Mouse (Mus musculus) liver, embryonic 14.5 days (tissue): ENCODE results near the gene Celf2. TPM values are rescaled to one million over a fixed set of nuclear protein-coding genes. Genes with fewer than 3 reads are reported as not detected.

Experiments
- ATAC-seq: fragments of 200-750 bp; cut with Nextera tagmentation; 2 replicates; pipeline ENCODE4 v1.8.0; 2017; ENCODE audit warnings: moderate number of reproducible peaks, mild to moderate bottlenecking, moderate library complexity; ENCODE audit not compliant: insufficient read depth
- DNase-seq, 3 experiments: peaks; one replicate each; pipeline ENCODE4 v3.0.0-alpha.2; 2012 to 2013; ENCODE audit warnings: low read depth in 3 of 3, low spot score in 3 of 3
- H3K27ac ChIP-seq: fragments of 300-500 bp; sonication (generic); 2 replicates; pipeline ENCODE4 v1.5.1; 2014; ENCODE audit warnings: moderate library complexity, mild to moderate bottlenecking, control low read depth, inconsistent platforms
- H3K27me3 ChIP-seq: fragments of 300-500 bp; sonication (generic); 2 replicates; pipeline ENCODE4 v1.6.1; 2014; ENCODE audit warnings: mild to moderate bottlenecking, low read length, moderate library complexity; ENCODE audit not compliant: control insufficient read depth, insufficient read depth
- H3K36me3 ChIP-seq: fragments of 300-500 bp; sonication (generic); replicated peaks from 2 replicates; pipeline ENCODE4 v1.6.1; 2014; ENCODE audit warnings: low read depth; ENCODE audit not compliant: control insufficient read depth, insufficient read depth
- H3K4me1 ChIP-seq, 2 experiments: fragments of 200-500 bp in 1 of 2; fragments of 300-500 bp in 1 of 2; sonication (generic) in 1 of 2; replicated peaks; 2 replicates each; pipeline ENCODE4 v1.6.1; 2012 to 2014; ENCODE audit warnings: antibody characterized with exemption in 1 of 2, inconsistent platforms in 1 of 2, low read length in 1 of 2; ENCODE audit not compliant: control insufficient read depth in 2 of 2, insufficient read depth in 2 of 2
- H3K4me2 ChIP-seq: fragments of 300-500 bp; sonication (generic); 2 replicates; pipeline ENCODE4 v1.6.1; 2014; ENCODE audit warnings: low read depth, mild to moderate bottlenecking, control low read depth, moderate library complexity
- H3K4me3 ChIP-seq, 2 experiments: fragments of 200-500 bp in 1 of 2; fragments of 300-500 bp in 1 of 2; sonication (generic) in 1 of 2; 2 replicates each; pipeline ENCODE4 v1.5.1; 2012 to 2014; ENCODE audit warnings: low read depth in 2 of 2, low read length in 2 of 2, mild to moderate bottlenecking in 2 of 2, control low read depth in 1 of 2, inconsistent platforms in 1 of 2, moderate library complexity in 1 of 2; ENCODE audit not compliant: insufficient read depth in 1 of 2
- H3K9ac ChIP-seq: fragments of 300-500 bp; sonication (generic); replicated peaks from 2 replicates; pipeline ENCODE4 v1.6.1; 2014; ENCODE audit warnings: mild to moderate bottlenecking, control low read depth, moderate library complexity
- H3K9me3 ChIP-seq: fragments of 300-500 bp; sonication (generic); 2 replicates; pipeline ENCODE4 v1.6.1; 2016; ENCODE audit warnings: low read length, mixed read lengths; ENCODE audit not compliant: control insufficient read depth
- CTCF ChIP-seq: IDR thresholded peaks from 2 replicates; pipeline ENCODE4 v1.5.1; 2016; ENCODE audit warnings: antibody characterized with exemption, low read depth, control low read depth
- EP300 ChIP-seq: IDR thresholded peaks from 2 replicates; pipeline ENCODE4 v1.6.1; 2016; ENCODE audit warnings: antibody characterized with exemption, low read depth
- WGBS: fragments of 180-500 bp; shearing (Covaris S2); extraction: QIAGEN DNeasy Blood & Tissue Kit; methylation state at CpG from one replicate; pipeline ENCODE4 v1.1.7; 2014; ENCODE audit not compliant: insufficient replicate concordance; 5-methylcytosine and 5-hydroxymethylcytosine counted together
- polyA plus RNA-seq, 2 experiments: library from polyadenylated mRNA; depleted of rRNA in 1 of 2; stranded (reverse) in 1 of 2; unstranded in 1 of 2; fragments of >200 nt; fragmentation: Nextera tagmentation in 1 of 2; extraction: Ambion mirVana in 1 of 2; gene quantifications; 2 replicates each; pipeline versions ENCODE4 v1.2.1 to v1.2.3; 2012 to 2014

Celf2 gene
- polyA plus RNA-seq, 2 experiments = 3.9 to 7.8 TPM

DNA sequence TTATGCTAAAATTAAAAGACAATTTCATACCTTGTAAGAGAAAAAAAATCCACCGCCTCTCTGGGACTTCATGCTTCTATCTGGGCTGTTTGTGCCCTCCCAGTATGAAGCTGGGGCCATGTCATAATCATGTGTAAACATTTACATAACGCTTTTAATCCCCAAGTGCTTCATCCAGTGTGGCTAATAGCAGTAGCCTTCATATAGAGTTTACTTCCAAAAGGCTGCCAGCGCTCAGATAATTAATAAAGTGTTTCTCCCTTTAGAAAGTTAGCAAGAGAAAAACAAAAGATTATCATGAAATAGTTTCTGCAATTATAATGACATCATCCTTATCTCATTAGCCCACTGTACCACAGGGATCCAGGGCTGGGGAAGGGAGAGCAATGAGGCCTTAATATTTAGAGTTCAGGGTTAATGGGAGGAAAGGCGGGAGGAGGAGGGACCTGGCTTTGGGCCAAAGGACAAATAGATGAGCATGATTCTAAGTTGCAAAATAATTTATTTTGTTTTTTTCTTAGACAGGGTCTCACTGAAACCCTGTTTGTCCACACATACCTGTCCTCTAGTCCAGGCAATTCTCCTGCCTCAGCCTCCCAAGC, 425.8 kb downstream of the Celf2 start:
- no peak for DNase-seq
- TF ChIP-seq EP300 (no peak), CTCF (no peak)
- no peaks in the 10 kb centered on the region; a peak in 1 of 4 replicates for H3K4me1 ChIP-seq
- no peak overlapping the region for H3K4me3 ChIP-seq
- no peak overlapping the region for H3K27ac ChIP-seq
- H3K27me3 ChIP-seq = no peaks in the 10 kb centered on the region
- 51% methylated on average over 4 of the region's 4 CpGs for WGBS
- no peak overlapping the region for H3K9ac ChIP-seq
- H3K9me3 ChIP-seq = no peaks in the 10 kb centered on the region
- no peak overlapping the region for H3K4me2 ChIP-seq
- H3K36me3 ChIP-seq = no peaks in the 10 kb centered on the region
- ATAC-seq = no peak

DNA sequence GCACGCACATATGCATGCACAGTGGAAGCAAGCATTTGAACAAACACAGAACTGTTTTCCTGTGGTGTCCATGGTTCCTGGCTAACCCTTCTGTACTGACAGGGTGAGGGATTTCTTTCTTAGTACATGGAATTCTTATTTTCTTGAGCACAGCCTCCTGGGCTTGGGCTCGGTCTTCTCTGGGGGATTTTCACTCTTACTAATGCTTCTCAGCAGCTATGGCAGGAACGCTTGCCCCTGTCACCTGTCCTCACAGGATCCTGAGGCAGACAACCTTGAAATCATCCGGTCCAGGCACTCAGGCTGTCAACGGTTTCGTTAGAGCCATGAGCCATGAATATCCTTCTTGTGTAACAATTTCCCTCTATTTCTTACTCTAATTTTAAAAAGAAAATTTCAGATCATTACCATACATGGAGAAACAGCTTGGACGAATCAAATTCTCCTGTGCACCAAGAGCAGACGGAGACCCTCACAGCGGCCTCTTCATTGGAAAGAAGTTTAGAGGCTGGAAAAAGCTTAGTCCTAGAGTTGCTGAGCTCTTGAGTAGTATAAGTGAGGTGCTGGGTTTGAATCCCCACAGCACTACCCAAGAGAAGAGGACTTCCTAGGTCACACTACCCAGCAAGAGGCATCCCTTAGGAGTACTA, 426.9 kb downstream of the Celf2 start:
- Histone ChIP-seq H3K4me2 (no peak overlapping the region), H3K27ac (no peak overlapping the region), H3K36me3 (no peaks in the 10 kb centered on the region), H3K4me3 (no peak overlapping the region), H3K9me3 (no peaks in the 10 kb centered on the region), H3K4me1 (no peaks in the 10 kb centered on the region; a peak in 1 of 4 replicates), H3K9ac (no peak overlapping the region), H3K27me3 (no peaks in the 10 kb centered on the region)
- ATAC-seq (no peak), DNase-seq (no peak)
- no peak for TF ChIP-seq CTCF
- no peak for TF ChIP-seq EP300
- WGBS = 69% methylated on average over 9 of the region's 9 CpGs

DNA sequence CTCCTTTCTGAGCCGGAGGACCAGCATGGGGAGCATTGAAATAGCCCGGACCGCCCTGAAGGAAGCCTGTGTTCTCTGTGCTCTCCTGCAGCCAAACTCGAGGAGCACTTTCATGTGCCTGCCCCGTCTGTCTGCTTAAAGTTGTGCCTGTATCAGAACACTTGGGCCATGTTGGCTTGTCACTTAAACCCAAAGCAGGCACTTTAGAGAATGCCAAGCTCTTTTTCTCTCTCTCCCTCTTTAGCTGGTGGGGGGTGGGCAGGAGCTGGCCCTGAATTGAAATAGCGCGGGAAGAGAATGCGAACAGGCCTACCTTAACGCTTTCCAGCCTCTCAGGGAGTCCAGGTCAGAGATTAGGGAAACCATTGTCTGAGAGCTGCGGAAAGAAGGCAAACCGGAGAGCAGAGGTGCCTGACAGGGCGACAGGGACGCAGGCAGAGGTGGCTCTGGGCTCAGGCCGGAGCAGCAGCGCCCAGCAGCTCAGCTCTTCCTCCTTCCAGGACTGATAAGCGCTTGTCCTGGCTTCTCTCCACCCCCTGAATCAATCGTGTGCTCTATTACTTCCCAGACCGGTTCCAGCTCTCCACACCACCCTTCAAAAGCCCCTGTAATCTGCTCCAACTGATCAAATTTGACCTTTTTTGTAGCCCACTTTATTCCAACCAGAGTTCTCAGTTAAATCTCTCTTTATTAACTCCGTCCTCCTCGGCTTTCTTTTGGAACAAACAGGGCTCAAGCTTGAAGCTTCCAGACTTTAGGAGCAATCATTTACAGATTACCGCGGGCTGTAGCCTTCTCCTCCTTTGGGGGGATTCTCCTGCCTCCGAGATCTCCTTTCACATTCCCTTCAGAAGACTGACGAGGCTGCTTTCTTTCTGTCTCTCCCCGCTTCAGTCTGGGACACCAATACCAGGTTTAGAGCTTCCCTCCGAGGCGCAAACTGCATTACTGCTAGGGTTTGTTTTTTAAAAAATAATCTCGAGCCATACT, 428.3 kb downstream of the Celf2 start:
- ATAC-seq (no peak), DNase-seq (no peak)
- no peak overlapping the region for H3K27ac ChIP-seq

DNA sequence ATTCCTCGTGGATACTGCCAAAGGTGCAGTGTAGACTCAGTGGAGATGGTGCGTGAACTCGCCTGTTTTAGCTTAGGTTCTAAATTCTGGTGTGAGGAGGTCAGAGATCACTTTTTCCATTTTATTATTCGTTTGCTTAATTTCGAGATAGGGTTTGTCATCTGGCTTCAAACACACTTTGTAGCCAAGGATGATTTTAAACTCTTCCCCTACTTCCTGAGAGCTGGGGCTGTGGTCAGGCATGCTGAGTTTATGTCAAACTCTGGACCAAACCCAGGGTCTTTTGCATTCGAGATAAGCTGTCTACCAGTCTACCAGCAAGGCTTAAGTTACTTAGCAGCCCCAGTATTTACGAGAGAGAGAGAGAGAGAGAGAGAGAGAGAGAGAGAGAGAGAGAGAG, 429.3 kb downstream of the Celf2 start:
- Histone ChIP-seq H3K36me3 (no peaks in the 10 kb centered on the region), H3K27me3 (no peaks in the 10 kb centered on the region), H3K9me3 (no peaks in the 10 kb centered on the region), H3K27ac (no peak overlapping the region), H3K4me3 (no peak overlapping the region), H3K4me1 (no peaks in the 10 kb centered on the region; a peak in 1 of 4 replicates), H3K9ac (no peak overlapping the region), H3K4me2 (no peak overlapping the region)
- TF ChIP-seq CTCF = no peak
- TF ChIP-seq EP300 = no peak
- no peak for DNase-seq
- ATAC-seq = no peak
- WGBS = 32% methylated on average over 7 of the region's 7 CpGs

More for the DNA sequence above, 428.3 kb downstream of the Celf2 start:
- Histone ChIP-seq H3K27me3 (no peaks in the 10 kb centered on the region), H3K4me2 (peak overlapping the region; percentile 47), H3K9me3 (no peaks in the 10 kb centered on the region), H3K9ac (no peak overlapping the region), H3K4me1 (no peaks in the 10 kb centered on the region; a peak in 1 of 4 replicates), H3K4me3 (peak overlapping the region; percentile 23 to 39; a peak in 3 of 4 replicates), H3K36me3 (no peaks in the 10 kb centered on the region)
- 12% methylated on average over 28 of the region's 28 CpGs for WGBS
- TF ChIP-seq CTCF (no peak), EP300 (no peak)

DNA sequence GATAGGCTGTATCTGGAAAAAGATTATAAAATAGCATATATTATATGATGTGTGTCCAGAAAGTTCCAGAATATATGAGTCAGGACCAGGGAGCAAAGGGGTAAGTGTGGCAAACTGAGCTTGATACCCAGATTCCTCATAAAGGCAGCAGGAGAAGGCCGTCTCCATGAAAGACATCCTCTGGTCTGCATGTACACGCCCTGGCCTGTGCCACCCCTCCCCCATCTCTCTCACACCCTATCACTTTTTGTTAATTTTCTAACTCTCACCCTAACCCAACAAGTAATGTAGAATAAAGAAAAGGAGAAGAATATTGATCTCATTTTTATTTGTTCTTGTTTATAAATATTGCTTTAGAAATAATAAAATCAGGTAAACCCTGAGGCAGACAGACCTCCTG, 430.0 kb downstream of the Celf2 start:
- Histone ChIP-seq H3K9ac (no peak overlapping the region), H3K4me2 (no peak overlapping the region), H3K36me3 (no peaks in the 10 kb centered on the region), H3K27ac (no peak overlapping the region), H3K9me3 (no peaks in the 10 kb centered on the region), H3K4me1 (no peaks in the 10 kb centered on the region; a peak in 1 of 4 replicates), H3K4me3 (no peak overlapping the region), H3K27me3 (no peaks in the 10 kb centered on the region)
- TF ChIP-seq CTCF = no peak
- TF ChIP-seq EP300 = no peak
- no peak for ATAC-seq
- 53% methylated on average over 2 of the region's 2 CpGs for WGBS
- no peak for DNase-seq
